Mouse (Mus musculus) kidney, embryonic 14.5 days (tissue): ENCODE measurements around the gene Vmn2r102. TPM values are rescaled to one million over a fixed set of nuclear protein-coding genes. Genes with fewer than 3 reads are reported as not detected.

Experiments
- ATAC-seq: fragments of 200-750 bp; cut with Nextera tagmentation; 2 replicates; pipeline ENCODE4 v1.8.0; 2017; ENCODE audit warnings: moderate number of reproducible peaks, mild to moderate bottlenecking, moderate TSS enrichment, moderate library complexity; ENCODE audit not compliant: low FRiP score, low TSS enrichment
- H3K27ac ChIP-seq: fragments of 300-500 bp; sonication (generic); 2 replicates; pipeline ENCODE4 v1.5.1; 2014; ENCODE audit warnings: low read depth, mild to moderate bottlenecking, low read length, moderate library complexity, mixed read lengths
- H3K27me3 ChIP-seq: fragments of 300-500 bp; sonication (generic); 2 replicates; pipeline ENCODE4 v1.6.1; 2014; ENCODE audit warnings: mild to moderate bottlenecking, low read length; ENCODE audit not compliant: control insufficient read depth, insufficient read depth
- H3K36me3 ChIP-seq: fragments of 300-500 bp; sonication (generic); 2 replicates; pipeline ENCODE4 v1.6.1; 2014; ENCODE audit warnings: low read length, mixed read lengths; ENCODE audit not compliant: control insufficient read depth, insufficient read depth
- H3K4me1 ChIP-seq: fragments of 300-500 bp; sonication (generic); 2 replicates; pipeline ENCODE4 v1.6.1; 2014; ENCODE audit warnings: low read length, mixed read lengths; ENCODE audit not compliant: control insufficient read depth, insufficient read depth
- H3K4me2 ChIP-seq: fragments of 300-500 bp; sonication (generic); replicated peaks from 2 replicates; pipeline ENCODE4 v1.6.1; 2014; ENCODE audit warnings: low read depth, mild to moderate bottlenecking, low read length
- H3K4me3 ChIP-seq: fragments of 300-500 bp; sonication (generic); 2 replicates; pipeline ENCODE4 v1.5.1; 2014; ENCODE audit warnings: mild to moderate bottlenecking, low read length
- H3K9ac ChIP-seq: fragments of 300-500 bp; sonication (generic); 2 replicates; pipeline ENCODE4 v1.6.1; 2014; ENCODE audit warnings: low read depth, mild to moderate bottlenecking, low read length, moderate library complexity
- H3K9me3 ChIP-seq: fragments of 300-500 bp; sonication (generic); 2 replicates; pipeline ENCODE4 v1.6.1; 2016; ENCODE audit warnings: low read length; ENCODE audit not compliant: control insufficient read depth
- WGBS: fragments of 180-500 bp; shearing (Covaris S2); extraction: QIAGEN DNeasy Blood & Tissue Kit; methylation state at CpG from one replicate; pipeline ENCODE4 v1.1.7; 2014; 5-methylcytosine and 5-hydroxymethylcytosine counted together
- polyA plus RNA-seq: library from polyadenylated mRNA; unstranded; fragments of >200 nt; fragmentation: Nextera tagmentation; extraction: Ambion mirVana; gene quantifications from 2 replicates; pipeline ENCODE4 v1.2.1, GENCODE M21; 2014

Vmn2r102 gene
- not detected in 2 replicates for polyA plus RNA-seq

DNA sequence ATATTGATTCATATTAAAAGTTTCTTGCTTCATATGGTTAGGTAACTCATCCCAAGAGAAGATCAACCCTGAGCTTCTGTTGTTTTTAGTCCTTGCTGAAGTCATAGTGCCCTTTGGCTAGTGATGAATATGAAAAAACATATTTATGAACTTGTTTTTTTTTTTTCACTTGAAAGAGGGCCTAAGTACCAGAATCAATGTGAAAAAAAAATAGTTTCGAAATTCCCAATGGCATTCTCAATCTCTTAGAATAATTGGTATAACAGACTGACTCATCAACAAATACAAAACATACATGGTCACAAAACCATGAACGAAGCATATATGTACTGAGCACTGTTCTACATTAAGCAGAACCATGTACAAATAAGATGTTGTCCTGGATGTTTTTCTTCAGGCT lies at the start of gene Vmn2r102:
Gene Vmn2r102, plus strand, starts transcription at position 301 of the 400 bp plus-strand sequence.
- no peak for ATAC-seq
- Histone ChIP-seq H3K4me2 (no peak within 1 kb of the TSS), H3K27me3 (no peaks in the 10 kb centered on the region), H3K27ac (no peak within 1 kb of the TSS), H3K9ac (no peak within 1 kb of the TSS), H3K4me3 (no peak within 1 kb of the TSS), H3K4me1 (no peaks in the 10 kb centered on the region), H3K36me3 (no peaks in the 10 kb centered on the region), H3K9me3 (0 out of 2 replicates have a peak, but pooled peaks cover 3% of the 10 kb centered on the region)
- 88% methylated on average over 2 of the region's 2 CpGs for WGBS

DNA sequence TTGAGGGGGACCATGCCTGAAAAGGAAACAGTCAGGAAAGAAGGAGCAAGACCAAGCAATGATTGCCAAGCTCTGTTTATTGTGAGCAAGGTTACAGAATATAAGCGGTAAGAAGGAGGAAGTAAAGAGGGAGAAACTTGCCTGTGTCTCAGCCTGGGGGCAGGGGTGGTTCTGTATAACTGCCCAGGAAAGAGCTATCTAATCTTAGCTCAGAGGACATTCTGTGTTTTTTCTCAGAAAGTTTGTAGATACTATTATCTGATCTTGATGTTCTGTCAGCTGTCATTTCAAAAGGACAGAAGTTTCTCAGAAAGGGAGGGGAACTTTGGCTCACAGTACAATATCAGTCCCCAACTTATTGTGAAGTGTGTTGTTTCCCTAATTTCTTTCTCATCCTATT lies 30.8 kb upstream of the Vmn2r102 start:
- H3K9me3 ChIP-seq: peaks cover 10% of the 10 kb centered on the region
- H3K36me3 ChIP-seq: no peaks in the 10 kb centered on the region
- H3K27me3 ChIP-seq: no peaks in the 10 kb centered on the region
- H3K27ac ChIP-seq: no peak overlapping the region
- H3K4me3 ChIP-seq: no peak overlapping the region
- no peaks in the 10 kb centered on the region for H3K4me1 ChIP-seq
- no peak overlapping the region for H3K9ac ChIP-seq
- ATAC-seq: no peak
- 85% methylated on average over 1 of the region's 1 CpGs for WGBS
- no peak overlapping the region for H3K4me2 ChIP-seq

DNA sequence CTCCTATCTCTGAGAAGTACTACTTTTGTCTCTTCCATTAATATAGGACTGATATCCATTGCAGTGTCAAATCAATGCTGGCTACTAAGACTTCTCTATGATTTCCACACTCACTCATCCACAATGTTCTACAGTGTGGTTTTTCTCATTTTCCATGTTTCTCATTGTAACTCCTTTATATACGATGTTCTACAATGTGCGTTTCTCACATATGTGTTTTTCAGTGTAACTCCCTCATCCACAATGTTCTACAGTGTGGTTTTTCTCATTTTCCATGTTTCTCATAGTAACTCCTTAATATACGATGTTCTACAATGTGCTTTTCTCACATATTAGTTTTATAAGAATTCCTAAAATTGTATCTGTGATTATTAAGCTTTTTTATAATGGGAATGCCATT lies 1.7 kb upstream of the Vmn2r102 start:
- Histone ChIP-seq H3K4me2 (no peak overlapping the region), H3K4me1 (no peaks in the 10 kb centered on the region), H3K36me3 (no peaks in the 10 kb centered on the region), H3K27me3 (no peaks in the 10 kb centered on the region), H3K9ac (no peak overlapping the region), H3K9me3 (0 out of 2 replicates have a peak, but pooled peaks cover 3% of the 10 kb centered on the region), H3K4me3 (no peak overlapping the region), H3K27ac (no peak overlapping the region)
- WGBS: 74% methylated on average over 3 of the region's 3 CpGs
- ATAC-seq: no peak

DNA sequence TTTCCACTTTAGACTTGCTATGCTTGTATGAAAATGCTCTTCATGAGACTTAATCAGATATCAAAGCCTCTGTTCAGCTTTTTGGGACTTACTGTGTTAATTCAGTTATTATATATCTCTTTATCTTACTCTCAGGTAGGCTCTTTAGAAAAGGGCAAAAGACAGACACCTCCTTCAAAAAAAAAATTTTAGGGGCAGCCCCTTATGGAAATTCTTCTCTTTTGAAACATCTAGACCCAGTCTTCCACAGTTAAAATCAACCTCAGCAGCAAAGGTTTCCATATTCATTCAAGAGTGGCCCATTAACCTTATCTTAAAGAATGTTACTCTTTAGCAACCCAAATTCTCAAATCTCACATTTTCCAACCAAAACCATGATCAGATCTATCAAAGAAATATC lies 31.9 kb downstream of the Vmn2r102 start:
- Histone ChIP-seq H3K4me2 (no peak overlapping the region), H3K36me3 (no peaks in the 10 kb centered on the region), H3K27me3 (no peaks in the 10 kb centered on the region), H3K9me3 (no peaks in the 10 kb centered on the region; the same call in 1 of the 2 replicates), H3K9ac (no peak overlapping the region), H3K4me3 (no peak overlapping the region), H3K27ac (no peak overlapping the region), H3K4me1 (no peaks in the 10 kb centered on the region)
- no peak for ATAC-seq

Other genes with a start within 250 kb of the Vmn2r102 start
- gene Vmn2r100, start 155.6 kb upstream of the Vmn2r102 start, polyA plus RNA-seq: not detected in 2 replicates
- gene Vmn2r101, start 83.1 kb upstream of the Vmn2r102 start, polyA plus RNA-seq: not detected in 2 replicates
- not detected in 2 replicates for gene Vmn2r103, start 113.0 kb downstream of the Vmn2r102 start, polyA plus RNA-seq